Mouse (Mus musculus) T-helper 1 cell (primary cell): Measurements from ENCODE around the gene Slc25a25.

Experiments
- in situ Hi-C: fragments of 300-600 bp; cut with MboI, MseI; formaldehyde crosslinking; loops from one replicate; pipeline ENCODE4 v1.15.1; 2025; ENCODE audit warnings: high pct_unique_total_duplicates

Gene Slc25a25

DNA sequence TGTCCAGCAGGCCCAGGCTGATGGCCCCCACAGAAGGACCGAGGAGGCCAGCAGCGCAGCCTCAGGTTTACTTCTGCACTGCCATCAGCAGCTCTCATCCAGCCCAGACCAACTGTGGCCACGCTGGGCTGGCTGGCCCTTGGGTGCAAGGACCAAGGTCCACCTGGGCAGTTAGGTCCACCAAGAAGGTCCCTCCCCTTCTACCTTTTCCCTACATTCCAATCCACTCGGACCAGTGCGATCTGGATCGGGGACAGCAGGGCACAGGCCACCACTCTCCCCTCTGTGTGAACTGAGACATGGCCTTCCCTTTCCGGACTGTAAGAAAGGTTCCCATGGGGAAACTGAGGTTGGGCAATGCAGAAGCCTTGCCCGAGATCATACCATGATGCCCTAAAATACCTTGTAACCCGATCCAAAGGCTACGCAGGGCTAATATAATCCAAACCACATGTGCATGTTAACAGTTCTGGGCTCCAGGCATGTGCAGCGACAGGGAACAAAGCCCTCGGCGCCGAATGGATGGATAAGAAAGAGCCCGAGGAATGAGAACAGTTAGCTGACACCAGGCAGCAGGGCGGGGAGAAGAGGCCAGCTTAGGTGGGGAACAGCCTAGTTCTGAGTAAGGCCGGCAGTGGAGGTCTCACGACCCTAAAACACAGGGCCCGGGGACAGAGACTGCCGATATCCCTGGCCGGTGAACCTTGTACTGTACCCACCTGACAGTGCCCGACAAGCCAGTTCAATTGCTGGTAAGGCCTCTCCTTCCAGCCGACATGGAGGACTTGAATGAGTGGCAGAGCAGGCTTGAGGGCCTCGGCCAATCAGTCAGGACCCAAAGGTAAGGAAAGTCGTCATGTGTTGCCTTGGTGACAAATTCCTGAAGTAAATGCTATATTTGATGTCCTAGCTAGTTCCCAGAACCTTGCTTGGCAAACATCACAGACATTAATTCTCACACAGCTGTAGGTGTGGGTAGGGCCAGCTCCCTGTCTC, 42.5 kb downstream of the Slc25a25 start:
- in situ Hi-C loops: loop anchor here (5.0 kb wide), 1 partner anchor 79 kb away; no protein-coding TSS in a partner anchor

DNA sequence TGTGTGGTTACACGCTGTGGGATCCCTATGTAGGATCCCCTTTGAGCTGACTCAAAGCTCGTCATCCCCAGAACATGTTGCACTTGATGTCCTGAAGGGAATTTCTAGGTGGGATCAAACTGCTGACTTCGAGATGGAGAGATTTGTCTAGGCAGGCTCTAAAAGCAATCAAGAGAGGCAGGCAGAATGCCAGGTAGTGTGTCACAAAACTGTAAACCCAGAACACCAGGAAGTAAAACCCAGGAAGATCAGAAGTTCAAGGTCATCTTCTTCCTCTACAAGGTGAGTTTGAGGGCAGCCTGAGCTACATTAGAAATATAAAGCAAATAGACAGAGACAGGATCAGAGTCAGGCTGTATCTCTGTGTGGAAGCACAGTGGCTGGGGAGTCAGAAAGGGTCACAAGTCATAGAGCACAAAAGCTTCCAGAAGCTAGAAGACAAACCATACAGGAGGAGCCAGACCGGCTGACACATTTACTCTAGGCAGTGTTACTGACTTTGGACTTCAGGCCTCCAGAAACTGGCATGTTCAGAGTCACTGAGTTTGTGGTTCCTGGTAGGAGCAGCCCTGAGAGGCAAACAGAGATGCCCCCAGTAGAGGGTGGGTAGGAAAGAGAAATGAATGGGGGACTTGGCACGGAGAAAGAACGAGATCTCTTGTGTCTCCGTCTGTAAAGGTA, 44.0 kb downstream of the Slc25a25 start:
- in situ Hi-C loops: loop anchor here (5.0 kb wide), 1 partner anchor 80 kb away; no protein-coding TSS in a partner anchor

DNA sequence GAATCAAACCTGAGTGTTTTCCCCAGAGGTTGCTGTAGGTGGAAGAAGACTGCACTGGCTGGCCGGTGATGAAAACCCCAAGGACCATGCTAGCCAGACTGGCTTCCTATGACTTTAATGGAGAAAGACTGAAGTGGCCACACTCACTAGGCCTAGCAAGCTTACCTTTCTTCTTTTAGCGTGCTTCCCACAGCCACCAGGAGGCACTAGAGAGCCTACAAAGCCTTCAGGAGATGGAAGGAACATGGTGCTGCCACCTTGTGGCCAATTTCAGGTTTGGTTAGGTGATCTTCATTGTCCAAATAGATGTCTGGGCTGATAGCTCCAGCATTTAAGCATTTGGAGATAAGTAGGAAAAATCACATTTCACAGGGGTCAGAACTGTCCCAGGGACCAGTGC, 46.6 kb downstream of the Slc25a25 start:
- in situ Hi-C loops: loop anchor here (5.0 kb wide), 1 partner anchor 83 kb away; no protein-coding TSS in a partner anchor

DNA sequence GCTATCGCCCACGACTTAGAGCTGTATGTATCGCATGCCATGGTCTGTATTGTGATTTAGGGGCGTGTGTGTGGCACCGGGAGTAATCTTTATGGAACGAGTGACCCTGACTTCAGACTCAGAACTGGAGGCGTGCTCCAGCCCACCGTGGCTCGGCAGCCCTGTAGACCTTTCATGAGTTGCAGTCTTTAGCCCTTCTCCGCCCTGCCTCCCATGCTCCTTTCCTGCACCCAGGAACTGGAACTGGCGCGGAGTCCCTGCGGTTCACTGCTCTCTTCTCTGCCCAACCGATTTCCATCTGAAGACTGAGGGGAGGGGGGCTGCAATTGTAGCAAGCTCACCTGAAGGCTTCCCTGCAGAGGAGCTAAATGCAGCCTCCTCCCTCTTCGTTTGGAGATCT, 54.5 kb downstream of the Slc25a25 start:
- in situ Hi-C loops: no loop called here

GRCm38 (mm10) chr2:32395946-32396621, 55.2 kb downstream of the Slc25a25 start:
- in situ Hi-C loops: no loop called here

- in situ Hi-C loops: no loop called here
Observed at GRCm38 (mm10) chr2:32395484-32395945, 55.7 kb downstream of the Slc25a25 start, which contains the start of gene Ptges2. Gene Ptges2, plus strand, starts transcription at chr2:32395896.

- in situ Hi-C loops: no loop called here
Observed at GRCm38 (mm10) chr2:32394973-32395372, 56.3 kb downstream of the Slc25a25 start.

GRCm38 (mm10) chr2:32392063-32392462, 59.2 kb downstream of the Slc25a25 start:
- in situ Hi-C loops: no loop called here

DNA sequence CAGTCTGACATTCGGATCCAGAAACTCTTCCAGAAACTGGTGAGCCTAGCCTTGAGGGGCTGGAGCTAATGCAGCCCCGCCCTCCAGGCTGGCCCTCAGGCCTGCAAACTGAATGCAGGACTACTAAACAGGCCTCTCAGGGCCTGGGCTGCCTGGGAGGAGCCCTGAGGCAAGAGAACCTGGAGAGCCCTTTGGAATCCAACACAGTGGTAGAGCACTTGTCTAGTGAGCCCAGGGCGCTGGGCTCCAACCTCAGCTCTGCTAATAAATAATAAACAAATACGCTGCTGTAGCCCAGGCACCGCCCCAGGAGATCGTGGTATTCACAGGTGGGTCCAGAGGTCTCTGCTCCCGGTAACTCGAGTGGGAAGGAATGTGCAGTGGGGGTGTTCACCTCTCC, 60.4 kb downstream of the Slc25a25 start:
- in situ Hi-C loops: no loop called here

DNA sequence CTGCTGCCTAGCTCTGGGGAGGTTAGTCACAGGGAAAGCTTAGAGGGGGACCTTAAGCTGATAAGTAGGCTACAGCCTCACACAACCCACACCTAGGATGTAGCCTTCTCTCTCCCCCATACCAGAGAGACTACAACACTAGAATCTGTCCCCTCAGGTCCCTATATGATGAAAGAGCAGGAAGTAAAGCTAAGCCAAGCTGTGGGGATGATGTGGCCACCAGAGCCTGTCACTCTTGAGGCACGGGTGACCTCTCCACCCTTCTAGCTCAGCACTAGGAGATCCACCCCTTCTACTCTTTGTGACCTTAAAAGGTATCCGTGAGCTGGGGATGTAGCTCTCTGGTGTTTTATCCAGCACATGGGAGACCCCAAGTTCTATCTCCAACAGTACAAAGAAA, 62.1 kb downstream of the Slc25a25 start:
- in situ Hi-C loops: no loop called here

- in situ Hi-C loops: no loop called here
Observed at GRCm38 (mm10) chr2:32387706-32388490, 63.3 kb downstream of the Slc25a25 start, which contains the start of gene Lcn2. Gene Lcn2, minus strand, starts transcription at chr2:32388252.

DNA sequence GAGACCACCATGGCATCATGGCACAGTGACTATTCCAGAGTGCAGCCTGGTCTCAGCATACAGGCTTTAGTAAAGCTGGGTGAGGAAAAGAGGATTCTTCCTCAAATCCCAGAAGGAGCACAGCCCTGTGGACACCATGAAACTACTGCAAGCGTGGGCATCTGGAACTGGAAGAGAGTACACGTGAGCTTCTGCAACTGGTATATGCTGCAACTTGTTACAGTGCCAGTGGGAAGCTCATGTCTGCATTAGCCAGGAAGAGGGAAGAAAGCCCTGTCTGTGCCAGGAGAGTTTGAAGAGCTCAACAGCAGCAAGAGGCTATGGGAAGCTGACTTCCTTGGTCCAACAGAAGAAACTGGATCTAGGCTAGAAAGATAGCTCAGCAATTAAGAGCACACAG, 68.6 kb downstream of the Slc25a25 start:
- in situ Hi-C loops: loop anchor here (5.0 kb wide), 1 partner anchor 70 kb away; no protein-coding TSS in a partner anchor

GRCm38 (mm10) chr2:32381775-32382223, 69.4 kb downstream of the Slc25a25 start, which contains the start of gene 1110008P14Rik:
Gene 1110008P14Rik, minus strand, starts transcription at chr2:32381938.
- in situ Hi-C loops: loop anchor here (5.0 kb wide), 1 partner anchor 69 kb away; no protein-coding TSS in a partner anchor

- in situ Hi-C loops: loop anchor here (5.0 kb wide), 1 partner anchor 69 kb away; no protein-coding TSS in a partner anchor
Observed at GRCm38 (mm10) chr2:32381141-32381774, 70.0 kb downstream of the Slc25a25 start.

DNA sequence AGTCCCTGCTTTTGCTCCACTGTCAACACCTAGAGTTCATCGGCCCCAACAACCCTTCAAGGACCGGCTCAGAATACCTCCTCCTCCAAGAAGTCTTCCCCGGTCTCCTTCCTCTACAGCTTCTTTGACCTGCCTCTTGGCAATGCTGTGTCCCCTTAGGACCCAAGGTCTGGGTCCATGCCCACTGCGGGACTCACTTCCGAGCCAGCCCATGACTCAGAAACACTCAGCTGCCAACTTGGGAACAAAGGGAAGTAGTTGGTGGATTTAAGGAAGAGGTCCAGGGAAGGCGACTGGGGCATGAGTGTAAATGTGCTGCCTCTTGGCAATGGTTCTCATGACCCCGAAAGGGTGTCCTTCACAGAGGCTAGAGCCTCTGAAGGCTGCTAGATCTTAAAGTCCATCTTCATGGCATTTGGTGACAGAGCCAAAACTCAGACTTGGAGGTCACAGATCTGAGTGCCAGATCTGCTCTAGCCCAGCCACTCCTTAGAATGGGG, 71.2 kb downstream of the Slc25a25 start:
- in situ Hi-C loops: loop anchor here (5.0 kb wide), 1 partner anchor 68 kb away; no protein-coding TSS in a partner anchor

DNA sequence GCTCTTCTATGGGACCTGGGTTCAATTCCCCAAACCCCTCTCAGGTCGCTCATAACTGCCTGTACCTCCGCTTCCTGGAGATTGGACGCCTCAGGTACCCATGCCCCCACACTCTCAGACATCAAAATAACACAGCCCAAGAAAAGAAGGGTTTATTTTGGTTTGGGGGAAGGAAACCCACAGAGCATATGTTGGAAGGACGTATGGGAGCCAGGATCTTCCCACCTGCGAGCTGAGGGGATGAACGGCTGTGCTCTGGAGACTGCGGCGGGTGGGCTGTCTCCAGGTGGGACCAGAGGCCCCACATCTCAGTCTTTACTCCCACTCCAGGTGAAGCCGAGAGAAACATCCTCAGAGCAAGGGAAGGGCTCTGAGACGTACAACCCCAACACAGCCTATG, 74.3 kb downstream of the Slc25a25 start:
- in situ Hi-C loops: no loop called here

GRCm38 (mm10) chr2:32375317-32375940, 75.8 kb downstream of the Slc25a25 start:
- in situ Hi-C loops: no loop called here

- in situ Hi-C loops: no loop called here
Observed at GRCm38 (mm10) chr2:32374191-32374590, 77.1 kb downstream of the Slc25a25 start.

DNA sequence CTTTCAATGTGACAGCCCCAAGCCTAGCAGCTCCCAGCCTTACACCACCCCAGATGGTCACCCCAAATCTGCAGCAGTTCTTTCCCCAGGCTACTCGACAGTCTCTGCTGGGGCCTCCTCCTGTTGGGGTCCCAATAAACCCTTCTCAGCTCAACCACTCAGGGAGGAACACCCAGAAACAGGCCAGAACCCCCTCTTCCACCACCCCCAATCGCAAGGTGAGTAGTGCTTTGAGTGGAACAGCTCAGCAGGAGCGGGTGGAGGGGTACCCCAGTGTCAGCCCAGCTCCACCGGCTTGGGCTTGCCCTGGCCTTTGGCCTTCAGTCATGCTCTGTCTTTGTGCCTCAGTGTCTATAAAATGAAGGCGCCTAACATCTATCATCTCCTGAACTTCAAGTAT, 83.9 kb downstream of the Slc25a25 start:
- in situ Hi-C loops: no loop called here
